Mouse (Mus musculus) kidney, adult 2 months (tissue): Measurements from ENCODE around the gene Hnrnpul2.

Experiments
- CTCF ChIP-seq: fragments of 200-500 bp; conservative IDR thresholded peaks from 2 replicates; pipeline ENCODE4 v1.5.1; 2011; ENCODE audit warnings: low read depth, mild to moderate bottlenecking, control low read depth, low read length, moderate library complexity, mixed read lengths; ENCODE audit not compliant: insufficient read depth, insufficient read length
- POLR2A ChIP-seq: fragments of 200-500 bp; IDR thresholded peaks from one replicate; pipeline ENCODE4 v1.6.1; 2011; ENCODE audit warnings: low read depth, low read length, control low read depth

- TF ChIP-seq POLR2A (no peak), CTCF (no peak)
Measured at GRCm38 (mm10) chr19:8875031-8875430, 55.2 kb downstream of the Hnrnpul2 start.
